Mouse (Mus musculus): ENCODE results near the gene Ccl9.

Gene Ccl9

GRCm38 (mm10) chr11:83580699-83581232, 2.3 kb upstream of the Ccl9 start:
- in situ Hi-C loops (cut with MboI), result no loop called here

- in situ Hi-C loops (cut with MboI), result no loop called here
Observed at GRCm38 (mm10) chr11:83578999-83579398, 563 bp upstream of the Ccl9 start.

GRCm38 (mm10) chr11:83576927-83577555, 1.4 kb downstream of the Ccl9 start:
- in situ Hi-C loops (cut with MboI), result no loop called here

GRCm38 (mm10) chr11:83572834-83573233, 5.6 kb downstream of the Ccl9 start:
- in situ Hi-C loops (cut with MboI), result loop anchor here (25.0 kb wide), 1 partner anchor 364 kb away; the partner anchor contains the start of gene Ddx52

GRCm38 (mm10) chr11:83572223-83572622, 6.2 kb downstream of the Ccl9 start:
- in situ Hi-C loops (cut with MboI), result loop anchor here (25.0 kb wide), 1 partner anchor 365 kb away; the partner anchor contains the start of gene Ddx52

- in situ Hi-C loops (cut with MboI), result loop anchor here (25.0 kb wide), 1 partner anchor 367 kb away; the partner anchor contains the start of gene Ddx52
Observed at GRCm38 (mm10) chr11:83570189-83570588, 8.2 kb downstream of the Ccl9 start.

- in situ Hi-C loops (cut with MboI), result loop anchor here (25.0 kb wide), 1 partner anchor 368 kb away; the partner anchor contains the start of gene Ddx52
Observed at GRCm38 (mm10) chr11:83569249-83569648, 9.2 kb downstream of the Ccl9 start.

- in situ Hi-C loops (cut with MboI), result loop anchor here (25.0 kb wide), 1 partner anchor 369 kb away; the partner anchor contains the start of gene Ddx52
Observed at GRCm38 (mm10) chr11:83568786-83569185, 9.7 kb downstream of the Ccl9 start.

- in situ Hi-C loops (cut with MboI), result loop anchor here (25.0 kb wide), 1 partner anchor 369 kb away; the partner anchor contains the start of gene Ddx52
Observed at GRCm38 (mm10) chr11:83568061-83568460, 10.4 kb downstream of the Ccl9 start.

- in situ Hi-C loops (cut with MboI), result loop anchor here (25.0 kb wide), 1 partner anchor 370 kb away; the partner anchor contains the start of gene Ddx52
Observed at GRCm38 (mm10) chr11:83567311-83567710, 11.1 kb downstream of the Ccl9 start.

GRCm38 (mm10) chr11:83566617-83567016, 11.8 kb downstream of the Ccl9 start:
- in situ Hi-C loops (cut with MboI), result loop anchor here (25.0 kb wide), 1 partner anchor 371 kb away; the partner anchor contains the start of gene Ddx52

- in situ Hi-C loops (cut with MboI), result loop anchor here (5.0 to 25.0 kb wide), 3 partner anchors 69 to 374 kb away; partner anchors contain the start of gene Ddx52
Observed at GRCm38 (mm10) chr11:83563754-83564153, 14.7 kb downstream of the Ccl9 start.

- in situ Hi-C loops (cut with MboI), result loop anchor here (5.0 to 25.0 kb wide), 3 partner anchors 70 to 375 kb away; partner anchors contain the start of gene Ddx52
Observed at GRCm38 (mm10) chr11:83562311-83562887, 16.0 kb downstream of the Ccl9 start.

- in situ Hi-C loops (cut with MboI), result loop anchor here (5.0 to 25.0 kb wide), 3 partner anchors 72 to 377 kb away; partner anchors contain the start of gene Ddx52
Observed at GRCm38 (mm10) chr11:83560405-83560804, 18.0 kb downstream of the Ccl9 start.

- in situ Hi-C loops (cut with MboI), result loop anchor here (25.0 kb wide), 1 partner anchor 380 kb away; the partner anchor contains the start of gene Ddx52
Observed at GRCm38 (mm10) chr11:83557074-83557473, 21.4 kb downstream of the Ccl9 start.

- in situ Hi-C loops (cut with MboI), result loop anchor here (25.0 kb wide), 1 partner anchor 381 kb away; the partner anchor contains the start of gene Ddx52
Observed at GRCm38 (mm10) chr11:83556085-83556781, 22.2 kb downstream of the Ccl9 start.

- in situ Hi-C loops (cut with MboI), result loop anchor here (25.0 kb wide), 1 partner anchor 386 kb away; the partner anchor contains the start of gene Ddx52
Observed at GRCm38 (mm10) chr11:83551668-83552067, 26.8 kb downstream of the Ccl9 start.

GRCm38 (mm10) chr11:83551037-83551436, 27.4 kb downstream of the Ccl9 start:
- in situ Hi-C loops (cut with MboI), result loop anchor here (25.0 kb wide), 1 partner anchor 386 kb away; the partner anchor contains the start of gene Ddx52

- in situ Hi-C loops (cut with MboI), result loop anchor here (25.0 kb wide), 1 partner anchor 387 kb away; the partner anchor contains the start of gene Ddx52
Observed at GRCm38 (mm10) chr11:83550186-83550632, 28.2 kb downstream of the Ccl9 start.

- in situ Hi-C loops (cut with MboI), result no loop called here
Observed at GRCm38 (mm10) chr11:83544214-83544613, 34.2 kb downstream of the Ccl9 start.

GRCm38 (mm10) chr11:83541415-83541814, 37.0 kb downstream of the Ccl9 start:
- in situ Hi-C loops (cut with MboI), result no loop called here
